Mouse (Mus musculus): ENCODE data around the gene Eef1akmt4. TPM values are rescaled to one million over a fixed set of nuclear protein-coding genes. Genes with fewer than 3 reads are reported as not detected.

Eef1akmt4 gene
- total RNA-seq (2021), result 1 to 10 TPM; 1.7 to 3.6 TPM
- long read RNA-seq, experiment 1, partial matches to known transcripts, result 0 of 3 reads
- long read RNA-seq, experiment 1, other reads (novel, unspliced or antisense), result 1 of 3 reads
- long read RNA-seq, experiment 2, transcript Eef1akmt4-201 (3 exons, 1,134 nt), result major isoform, 5 of 6 reads
- long read RNA-seq, experiment 2, partial matches to known transcripts, result 0 of 6 reads
- long read RNA-seq, experiment 2, other reads (novel, unspliced or antisense), result 1 of 6 reads

- peak; percentile 67 to 76 for DNase-seq (ENCODE audit: low spot score in 2 of 2)
Measured at GRCm38 (mm10) chr16:20611357-20612227, at the start of gene Eef1akmt4, which contains the start of the genes Gm49333 and Alg3. Gene Eef1akmt4 (plus strand): TSS chr16:20611593. Gene Gm49333 (plus strand): TSS chr16:20611610. Gene Alg3 (minus strand): TSS chr16:20611735.

DNA sequence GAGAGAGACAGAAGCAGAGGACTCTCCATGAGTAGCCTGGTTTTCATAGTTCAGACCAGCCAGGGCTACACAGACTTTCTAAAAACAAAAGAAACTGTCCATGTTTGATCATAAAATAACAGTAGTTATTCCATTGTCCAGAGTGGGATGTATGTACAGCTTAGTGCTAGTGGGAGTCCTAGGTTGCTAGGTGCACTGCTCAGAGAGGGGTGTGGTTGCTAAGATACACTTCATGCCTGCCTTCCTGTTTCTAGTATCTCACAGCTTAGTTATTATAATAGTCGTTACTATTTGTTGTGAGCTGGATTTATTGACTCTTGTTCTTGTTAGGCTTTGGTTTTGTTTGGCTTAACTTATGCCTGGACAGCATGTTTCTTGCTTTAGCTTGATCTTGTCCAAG lies 46.3 kb upstream of the Eef1akmt4 start:
- no peak for DNase-seq (ENCODE audit: low spot score in 2 of 2)

- DNase-seq (ENCODE audit: low spot score in 2 of 2), result no peak
Measured at GRCm38 (mm10) chr16:20589366-20589938, 21.9 kb upstream of the Eef1akmt4 start, which contains the start of gene Vwa5b2. Gene Vwa5b2 (plus strand): TSS chr16:20589471.

GRCm38 (mm10) chr16:20589939-20590679 lies 21.3 kb upstream of the Eef1akmt4 start:
- DNase-seq (ENCODE audit: low spot score in 2 of 2), result peak; percentile 36 to 46

GRCm38 (mm10) chr16:20590680-20591038 lies 20.7 kb upstream of the Eef1akmt4 start:
- no peak for DNase-seq (ENCODE audit: low spot score in 2 of 2)

DNA sequence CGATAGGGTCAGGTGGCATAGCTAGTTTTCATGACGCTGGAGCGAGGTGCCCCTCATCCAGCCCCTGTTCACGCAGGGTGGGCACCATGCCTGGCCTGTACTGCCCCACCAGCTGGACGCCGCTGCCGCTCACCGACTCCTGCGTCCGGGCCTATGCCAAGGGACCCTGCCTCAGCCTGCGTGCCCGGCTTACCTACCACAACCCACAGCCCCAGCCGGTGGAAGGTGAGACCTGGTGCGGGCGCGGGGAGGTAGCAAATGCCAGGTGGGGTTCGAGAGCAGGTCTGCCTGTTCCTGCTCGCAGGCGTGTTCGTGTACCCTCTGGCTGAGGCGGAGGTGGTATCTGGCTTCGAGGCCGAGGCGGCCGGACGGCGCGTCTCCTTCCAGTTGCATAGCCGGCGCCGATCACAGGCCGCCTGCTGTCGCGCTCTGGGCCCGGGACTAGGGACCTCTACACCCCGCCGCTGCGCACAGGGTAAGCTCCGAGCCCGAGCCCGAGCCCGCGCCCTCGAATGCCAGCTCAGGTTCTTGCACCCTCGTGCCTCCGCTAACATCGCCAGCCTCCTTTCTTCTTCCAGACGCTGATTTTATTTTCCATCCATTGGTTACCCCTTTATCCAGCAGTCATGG lies 20.2 kb upstream of the Eef1akmt4 start:
- no peak for DNase-seq (ENCODE audit: low spot score in 2 of 2)

- no peak for DNase-seq (ENCODE audit: low spot score in 2 of 2)
Measured at GRCm38 (mm10) chr16:20595060-20595673, 16.2 kb upstream of the Eef1akmt4 start.

DNA sequence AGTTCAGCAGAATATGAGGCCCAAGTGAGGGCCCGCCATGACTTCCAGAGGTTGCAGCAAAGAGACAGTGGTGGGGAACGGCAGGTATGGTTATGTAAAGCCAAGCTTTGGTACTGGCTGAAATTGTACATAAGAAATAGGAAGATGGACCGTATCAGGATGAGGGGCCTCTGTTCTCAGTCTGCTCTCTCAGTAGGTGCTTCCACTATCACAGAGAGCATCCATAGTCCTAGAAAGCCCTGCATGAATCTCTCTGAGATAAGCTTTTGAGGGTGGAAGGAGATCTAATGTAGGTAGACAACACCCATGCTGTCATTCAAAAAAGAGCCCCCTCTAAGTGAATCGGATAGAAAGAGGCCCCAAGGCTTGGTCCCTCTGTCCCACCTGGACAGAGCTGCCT lies 15.7 kb upstream of the Eef1akmt4 start:
- no peak for DNase-seq (ENCODE audit: low spot score in 2 of 2)

DNA sequence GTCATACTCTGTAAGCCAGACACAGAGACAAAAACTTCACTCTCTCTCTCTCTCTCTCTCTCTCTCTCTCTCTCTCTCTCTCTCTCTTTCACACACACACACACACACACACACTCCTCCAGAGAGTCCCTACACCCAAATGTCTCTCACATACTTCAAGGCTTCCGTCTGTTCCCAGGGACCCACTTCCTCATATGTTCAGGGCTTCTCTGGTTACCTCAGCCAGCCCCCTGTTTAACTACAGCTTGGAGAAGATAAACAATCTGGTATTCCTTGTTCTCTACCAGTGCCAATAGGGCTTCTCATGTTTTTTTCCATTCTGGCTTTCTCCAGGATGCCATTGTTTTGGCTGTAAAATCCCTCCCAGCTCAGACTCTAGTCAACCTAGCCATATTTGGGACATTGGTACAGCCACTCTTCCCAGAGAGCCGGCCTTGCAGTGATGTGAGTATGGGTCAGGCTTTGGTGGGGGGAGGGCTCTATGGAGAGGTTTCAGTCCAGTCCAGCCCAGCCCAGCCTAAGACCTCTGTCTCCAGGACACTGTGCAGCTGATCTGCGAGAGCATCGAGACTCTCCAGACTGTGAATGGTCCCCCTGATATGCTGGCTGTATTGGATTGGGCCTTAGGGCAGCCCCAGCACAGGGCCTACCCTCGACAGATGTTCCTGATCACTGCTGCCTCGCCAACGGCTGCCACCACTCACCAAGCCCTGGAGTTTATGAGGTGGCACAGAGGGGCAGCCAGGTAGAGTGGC lies 14.5 kb upstream of the Eef1akmt4 start:
- peak in 1 of 2 experiments; percentile 49 for DNase-seq (ENCODE audit: low spot score in 2 of 2)

- no peak for DNase-seq (ENCODE audit: low spot score in 2 of 2)
Measured at GRCm38 (mm10) chr16:20600511-20600910, 10.9 kb upstream of the Eef1akmt4 start.

DNA sequence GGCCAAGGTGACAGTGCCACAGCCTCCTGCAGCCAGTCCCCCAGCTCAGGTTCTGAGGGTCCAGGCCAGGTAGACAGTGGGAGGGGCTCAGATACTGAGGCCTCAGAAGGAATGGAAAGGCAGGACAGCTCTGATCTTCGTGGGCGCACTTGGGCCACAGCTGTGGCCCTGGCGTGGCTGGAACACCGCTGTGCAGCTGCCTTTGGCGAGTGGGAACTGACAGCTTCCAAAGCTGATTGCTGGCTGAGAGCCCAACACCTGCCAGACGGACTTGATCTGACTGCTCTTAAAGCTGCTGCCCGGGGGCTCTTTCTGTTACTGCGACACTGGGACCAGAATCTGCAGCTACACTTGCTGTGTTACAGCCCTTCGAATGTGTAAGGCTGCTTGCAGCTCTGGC lies 6.7 kb upstream of the Eef1akmt4 start:
- DNase-seq (ENCODE audit: low spot score in 2 of 2), result no peak

DNA sequence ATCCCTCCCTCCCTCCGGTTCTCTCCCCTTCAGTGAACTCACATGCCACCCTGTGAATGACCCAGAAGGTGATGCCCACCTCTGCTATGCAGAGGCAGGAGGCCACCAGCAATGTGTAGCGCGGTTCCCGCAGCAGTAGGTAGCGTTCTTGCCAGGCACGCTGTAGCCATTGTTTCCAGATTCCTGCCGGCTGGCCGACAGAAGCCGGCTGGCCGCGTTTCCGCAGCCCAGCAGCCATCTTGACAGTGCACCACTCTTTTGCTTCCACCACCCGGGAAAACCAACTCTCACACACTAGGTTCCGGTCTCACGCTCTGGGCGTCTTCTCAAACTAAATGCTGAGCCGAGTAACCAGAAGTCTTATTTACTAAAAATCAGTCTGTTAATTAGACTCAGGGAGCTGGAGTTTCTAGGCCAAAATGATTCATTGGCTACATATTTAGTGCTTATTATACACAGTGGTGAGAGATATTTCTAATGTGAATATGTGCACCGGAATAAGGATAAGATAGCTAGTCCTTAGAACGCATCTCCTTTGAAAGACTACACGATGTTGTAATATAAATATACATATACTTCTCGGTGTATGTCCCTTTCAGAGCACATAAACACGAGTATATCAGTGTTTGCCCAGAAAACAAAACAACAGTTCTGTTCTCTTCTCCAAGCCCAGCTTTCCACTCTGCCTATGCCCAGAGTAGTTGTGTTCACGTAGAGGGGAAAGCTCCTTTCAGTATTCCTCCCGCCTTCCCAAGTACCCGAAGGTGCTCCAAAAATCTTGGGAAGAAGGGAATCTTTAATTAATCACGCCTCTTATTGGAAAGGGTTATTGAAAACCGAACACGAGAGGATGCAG lies 664 bp upstream of the Eef1akmt4 start:
- peak; percentile 81 to 86 for DNase-seq (ENCODE audit: low spot score in 2 of 2)

DNA sequence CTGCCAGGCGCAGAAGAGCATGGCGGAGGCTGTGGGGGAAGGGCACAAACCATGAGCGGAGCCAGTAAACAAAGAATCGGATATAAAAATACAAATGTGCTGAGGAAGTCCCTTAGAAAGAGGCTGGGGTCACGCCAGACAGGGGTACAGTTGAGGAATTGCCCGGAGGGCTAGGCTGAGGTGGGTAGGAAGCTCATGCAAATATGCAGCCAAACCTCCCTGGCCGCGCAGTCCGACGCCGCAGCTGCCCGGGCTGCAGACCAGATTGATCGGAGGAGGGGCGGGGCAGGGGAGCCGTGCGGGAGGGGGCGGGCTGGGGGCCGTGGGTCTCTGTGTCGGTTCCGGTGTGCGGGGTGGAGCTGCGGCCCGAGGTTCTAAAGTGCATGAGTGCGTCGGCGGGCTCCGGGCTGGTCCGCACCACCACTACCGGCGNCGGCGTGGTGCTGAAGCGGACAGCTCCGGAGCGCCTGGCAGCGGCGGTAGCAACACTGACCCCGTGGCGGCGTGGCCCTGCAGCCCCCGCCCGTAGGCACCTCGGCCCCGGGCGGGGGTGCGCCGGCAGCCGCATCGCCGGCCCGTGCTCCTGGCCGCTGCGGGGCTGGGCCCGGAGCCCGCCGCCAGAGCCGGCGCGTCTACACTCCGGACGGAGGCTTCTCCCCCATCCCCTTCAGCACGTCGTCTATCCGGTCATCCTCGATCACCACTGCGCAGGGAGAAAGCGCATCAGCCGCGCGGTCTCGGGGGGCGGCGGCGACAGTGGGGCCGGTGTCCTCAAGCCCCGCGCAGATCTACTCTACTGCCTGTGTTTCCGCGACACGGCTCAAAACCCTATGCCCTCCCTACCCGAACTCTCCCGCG lies 8.4 kb downstream of the Eef1akmt4 start:
- DNase-seq (ENCODE audit: low spot score in 2 of 2), result no peak

GRCm38 (mm10) chr16:20620399-20620735 lies 9.0 kb downstream of the Eef1akmt4 start:
- DNase-seq (ENCODE audit: low spot score in 2 of 2), result no peak

GRCm38 (mm10) chr16:20620751-20621190 lies 9.4 kb downstream of the Eef1akmt4 start:
- DNase-seq (ENCODE audit: low spot score in 2 of 2), result peak; percentile 33 to 36

GRCm38 (mm10) chr16:20621191-20621990 lies 10.0 kb downstream of the Eef1akmt4 start, which contains the start of gene Camk2n2:
Gene Camk2n2 (minus strand): TSS chr16:20621287.
- DNase-seq (ENCODE audit: low spot score in 2 of 2), result peak; percentile 42 to 44
